Mouse (Mus musculus): ENCODE results near the gene Chst2.

DNA sequence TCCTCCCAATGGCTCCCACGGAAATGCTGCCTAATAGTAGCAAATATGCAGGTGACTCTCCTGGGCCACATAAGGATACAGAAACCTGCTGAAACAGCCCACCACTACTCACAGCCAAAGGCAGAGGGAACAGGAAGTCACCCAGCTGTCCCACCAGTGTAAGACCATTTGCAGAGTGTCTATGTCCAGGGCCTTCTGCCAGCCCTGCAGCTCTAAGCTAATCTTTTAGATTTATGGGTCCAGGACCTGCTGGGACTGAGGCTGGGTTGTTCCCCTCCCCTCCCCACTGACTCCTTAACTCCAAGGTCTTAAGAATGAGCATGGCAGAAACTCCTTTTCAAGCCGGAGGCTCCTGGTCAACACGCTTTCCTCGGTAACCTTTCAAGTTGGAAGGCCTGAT, 21.8 kb upstream of the Chst2 start:
- TF ChIP-seq EP300 (IDR thresholded peaks at IDR 0.05; ENCODE audit: low read depth) (no peak), CTCF (IDR thresholded peaks at IDR 0.05; ENCODE audit: low read depth) (no peak)

Data from heart, postnatal 0 days (tissue).